Mouse (Mus musculus): ENCODE measurements at regions not wholly inside any gene's neighbourhood (a gene's known extent, or its start where the extent isn't known, plus 50 kb on each side); places are given as distances from the start of the nearest gene placed in this dataset.

GRCm38 (mm10) chr12:79980711-79981110 lies 132.1 kb downstream of the Zfp36l1 start:
- Histone ChIP-seq H3K4me3 (no peak overlapping the region), H3K27me3 (ENCODE audit: insufficient read depth, poor library complexity, severe bottlenecking) (no peaks in the 10 kb centered on the region), H3K4me1 (peaks cover 37% of the 10 kb centered on the region), H3K27ac (no peak overlapping the region), H3K36me3 (no peaks in the 10 kb centered on the region), H3K9me3 (no peaks in the 10 kb centered on the region)
- 68% methylated on average over 4 of the region's 4 CpGs for WGBS
- no peak for DNase-seq (ENCODE audit: low spot score)

- Histone ChIP-seq H3K27me3 (ENCODE audit: insufficient read depth, poor library complexity, severe bottlenecking) (no peaks in the 10 kb centered on the region), H3K36me3 (no peaks in the 10 kb centered on the region), H3K27ac (0 out of 2 replicates have a peak overlapping the region, but pooled peaks have one; percentile 2), H3K4me1 (peaks cover 31% of the 10 kb centered on the region), H3K4me3 (no peak overlapping the region), H3K9me3 (no peaks in the 10 kb centered on the region)
- peak; percentile 52 for DNase-seq (ENCODE audit: low spot score)
- WGBS, result 91% methylated on average over 3 of the region's 3 CpGs
Measured at GRCm38 (mm10) chr12:79977136-79977535, 135.7 kb downstream of the Zfp36l1 start.

GRCm38 (mm10) chr12:79975466-79976239 lies 137.2 kb downstream of the Zfp36l1 start:
- 50% methylated on average over 9 of the region's 9 CpGs for WGBS
- DNase-seq (ENCODE audit: low spot score), result peak; percentile 76
- no peak overlapping the region for H3K4me3 ChIP-seq
- no peaks in the 10 kb centered on the region for H3K36me3 ChIP-seq
- peaks cover 46% of the 10 kb centered on the region for H3K4me1 ChIP-seq
- H3K9me3 ChIP-seq, result no peaks in the 10 kb centered on the region
- H3K27me3 ChIP-seq (ENCODE audit: insufficient read depth, poor library complexity, severe bottlenecking), result no peaks in the 10 kb centered on the region
- peak overlapping the region; percentile 87 for H3K27ac ChIP-seq

- Histone ChIP-seq H3K9me3 (no peaks in the 10 kb centered on the region), H3K4me3 (no peak overlapping the region), H3K27me3 (ENCODE audit: insufficient read depth, poor library complexity, severe bottlenecking) (no peaks in the 10 kb centered on the region), H3K27ac (peak overlapping the region; percentile 87), H3K36me3 (no peaks in the 10 kb centered on the region), H3K4me1 (peaks cover 52% of the 10 kb centered on the region)
- DNase-seq (ENCODE audit: low spot score), result peak; percentile 72
- WGBS, result 67% methylated on average over 6 of the region's 6 CpGs
Measured at GRCm38 (mm10) chr12:79975050-79975449, 137.8 kb downstream of the Zfp36l1 start.

- peaks cover 57% of the 10 kb centered on the region for H3K4me1 ChIP-seq
- no peaks in the 10 kb centered on the region for H3K36me3 ChIP-seq
- no peaks in the 10 kb centered on the region for H3K9me3 ChIP-seq
- peak overlapping the region; percentile 87 for H3K27ac ChIP-seq
- DNase-seq (ENCODE audit: low spot score), result peak; percentile 86
- 43% methylated on average over 7 of the region's 7 CpGs for WGBS
- H3K4me3 ChIP-seq, result no peak overlapping the region
- H3K27me3 ChIP-seq (ENCODE audit: insufficient read depth, poor library complexity, severe bottlenecking), result no peaks in the 10 kb centered on the region
Measured at GRCm38 (mm10) chr12:79974530-79974929, 138.3 kb downstream of the Zfp36l1 start.

GRCm38 (mm10) chr12:79973566-79974230 lies 139.1 kb downstream of the Zfp36l1 start:
- 64% methylated on average over 7 of the region's 7 CpGs for WGBS
- H3K4me3 ChIP-seq, result no peak overlapping the region

DNA sequence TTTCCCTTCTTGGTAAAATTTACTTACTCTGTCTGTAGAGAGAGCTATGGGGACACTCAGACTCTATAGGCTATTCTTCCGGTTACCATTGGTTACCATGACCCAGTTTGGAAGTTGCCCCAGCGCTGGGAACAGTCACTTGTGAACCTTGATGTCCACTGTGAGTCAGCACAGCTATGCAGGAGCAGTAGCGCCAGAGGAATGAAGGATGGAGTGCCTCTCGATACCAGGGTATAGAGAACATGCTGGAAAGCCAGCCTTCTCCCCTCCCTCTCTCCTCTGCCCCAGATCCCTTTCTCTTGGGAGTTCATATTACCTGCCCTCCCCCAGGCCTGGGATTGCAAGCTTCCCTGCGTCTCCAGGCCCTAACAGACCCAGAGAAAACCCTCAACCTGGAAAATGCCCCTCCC lies 141.8 kb downstream of the Zfp36l1 start:
- DNase-seq (ENCODE audit: low spot score), result peak; percentile 75
- H3K4me3 ChIP-seq, result no peak overlapping the region

More at GRCm38 (mm10) chr12:79973566-79974230, 139.1 kb downstream of the Zfp36l1 start:
- H3K27ac ChIP-seq, result peak overlapping the region; percentile 70
- DNase-seq (ENCODE audit: low spot score), result peak; percentile 71
- no peaks in the 10 kb centered on the region for H3K27me3 ChIP-seq (ENCODE audit: insufficient read depth, poor library complexity, severe bottlenecking)
- no peaks in the 10 kb centered on the region for H3K36me3 ChIP-seq
- no peaks in the 10 kb centered on the region for H3K9me3 ChIP-seq
- H3K4me1 ChIP-seq, result peaks cover 65% of the 10 kb centered on the region

DNA sequence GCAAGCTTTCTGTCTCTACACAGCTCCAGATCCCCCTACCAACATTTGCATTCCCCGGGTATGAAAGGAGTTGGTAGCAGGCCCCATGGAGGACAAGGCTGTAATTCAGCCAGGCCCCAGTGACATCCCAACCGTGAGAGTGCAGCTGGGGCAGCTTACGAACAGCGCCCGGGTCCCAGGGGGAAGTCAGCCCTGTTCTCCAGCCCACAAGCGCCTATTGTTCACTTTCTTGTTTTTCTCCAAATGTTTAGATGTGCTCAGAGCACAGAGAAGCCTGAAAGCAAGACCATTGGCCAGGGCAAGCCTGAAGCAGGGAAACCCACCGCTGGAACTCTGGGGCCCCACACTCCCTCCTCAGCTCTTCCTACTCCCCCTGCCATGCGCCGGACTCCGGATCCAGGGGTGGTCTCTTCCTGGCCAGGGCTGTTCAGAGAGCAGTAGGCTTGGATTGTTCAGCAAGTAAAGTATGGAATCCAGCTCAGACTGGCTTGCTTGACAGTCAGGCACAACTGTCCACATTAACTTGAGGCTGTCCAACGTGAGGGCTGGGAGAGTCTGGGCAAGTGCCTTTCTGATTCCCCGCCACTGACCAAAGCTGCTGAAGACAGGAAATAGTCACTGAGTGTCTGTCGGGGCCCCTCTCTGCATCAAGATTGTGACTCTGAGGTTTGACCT lies 142.4 kb downstream of the Zfp36l1 start:
- peaks cover 85% of the 10 kb centered on the region for H3K4me1 ChIP-seq
- no peaks in the 10 kb centered on the region for H3K36me3 ChIP-seq
- 32% methylated on average over 13 of the region's 13 CpGs for WGBS
- no peaks in the 10 kb centered on the region for H3K9me3 ChIP-seq
- no peaks in the 10 kb centered on the region for H3K27me3 ChIP-seq (ENCODE audit: insufficient read depth, poor library complexity, severe bottlenecking)
- H3K4me3 ChIP-seq, result no peak overlapping the region
- DNase-seq (ENCODE audit: low spot score), result peak; percentile 73
- peak overlapping the region; percentile 82 for H3K27ac ChIP-seq

More for the DNA sequence above, 141.8 kb downstream of the Zfp36l1 start:
- H3K27ac ChIP-seq, result peak overlapping the region; percentile 82
- no peaks in the 10 kb centered on the region for H3K9me3 ChIP-seq
- no peaks in the 10 kb centered on the region for H3K27me3 ChIP-seq (ENCODE audit: insufficient read depth, poor library complexity, severe bottlenecking)
- H3K36me3 ChIP-seq, result no peaks in the 10 kb centered on the region
- peaks cover 85% of the 10 kb centered on the region for H3K4me1 ChIP-seq
- WGBS, result 41% methylated on average over 5 of the region's 5 CpGs

- DNase-seq (ENCODE audit: low spot score), result peak; percentile 69
Measured at GRCm38 (mm10) chr12:79969346-79970226, 143.2 kb downstream of the Zfp36l1 start.

DNA sequence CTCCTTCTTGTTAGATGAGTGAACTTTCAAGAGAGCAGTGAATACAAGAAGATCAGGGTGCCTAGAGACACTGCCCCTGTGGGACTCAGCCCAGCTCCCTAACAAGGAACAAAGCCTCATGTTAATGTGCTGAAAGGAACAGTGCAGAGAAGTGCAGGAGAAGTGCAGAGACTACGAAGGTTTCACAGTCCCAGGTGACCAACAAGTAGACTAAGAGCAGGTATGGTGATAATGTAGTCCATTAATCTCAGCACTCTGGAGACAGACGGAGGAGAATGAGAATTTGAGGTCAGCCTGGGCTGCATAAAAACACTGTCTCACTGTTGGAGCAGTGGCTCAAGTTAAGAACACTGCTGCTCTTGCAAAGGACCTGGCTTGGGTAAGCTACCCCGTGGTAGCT lies 144.1 kb downstream of the Zfp36l1 start:
- H3K27ac ChIP-seq, result peak overlapping the region; percentile 82

More at GRCm38 (mm10) chr12:79969346-79970226, 143.2 kb downstream of the Zfp36l1 start:
- H3K4me1 ChIP-seq, result peaks cover 84% of the 10 kb centered on the region
- peak overlapping the region; percentile 82 for H3K27ac ChIP-seq
- H3K4me3 ChIP-seq, result no peak overlapping the region
- 75% methylated on average over 3 of the region's 3 CpGs for WGBS
- no peaks in the 10 kb centered on the region for H3K9me3 ChIP-seq
- no peaks in the 10 kb centered on the region for H3K36me3 ChIP-seq
- no peaks in the 10 kb centered on the region for H3K27me3 ChIP-seq (ENCODE audit: insufficient read depth, poor library complexity, severe bottlenecking)

GRCm38 (mm10) chr12:79967491-79968255 lies 145.1 kb downstream of the Zfp36l1 start:
- 0 out of 2 replicates have a peak overlapping the region, but pooled peaks have one; percentile 16 for H3K4me3 ChIP-seq
- H3K27me3 ChIP-seq (ENCODE audit: insufficient read depth, poor library complexity, severe bottlenecking), result 0 out of 2 replicates have a peak, but pooled peaks cover 2% of the 10 kb centered on the region
- peaks cover 78% of the 10 kb centered on the region for H3K4me1 ChIP-seq
- no peaks in the 10 kb centered on the region for H3K36me3 ChIP-seq
- peak overlapping the region; percentile 93 for H3K27ac ChIP-seq
- 49% methylated on average over 11 of the region's 11 CpGs for WGBS
- H3K9me3 ChIP-seq, result no peaks in the 10 kb centered on the region
- peak; percentile 77 for DNase-seq (ENCODE audit: low spot score)

More for the DNA sequence above, 144.1 kb downstream of the Zfp36l1 start:
- Histone ChIP-seq H3K36me3 (no peaks in the 10 kb centered on the region), H3K27me3 (ENCODE audit: insufficient read depth, poor library complexity, severe bottlenecking) (no peaks in the 10 kb centered on the region), H3K4me1 (peaks cover 78% of the 10 kb centered on the region), H3K4me3 (no peak overlapping the region), H3K9me3 (no peaks in the 10 kb centered on the region)
- peak; percentile 58 for DNase-seq (ENCODE audit: low spot score)
- WGBS, result 63% methylated on average over 3 of the region's 3 CpGs
